Mouse (Mus musculus) retina, embryonic 14.5 days (tissue): ENCODE results near the gene Sdk2.

ENCODE experiments used
- DNase-seq: peaks from one replicate; pipeline ENCODE4 v3.0.0-alpha.2; 2015; ENCODE audit warnings: low spot score

Sdk2 gene

GRCm38 (mm10) chr11:113842879-113843278 is 224.0 kb downstream of the Sdk2 start:
- no peak for DNase-seq

- DNase-seq, result no peak
Observed at GRCm38 (mm10) chr11:113831608-113832007, 235.2 kb downstream of the Sdk2 start.

- DNase-seq, result peak; percentile 78
Observed at GRCm38 (mm10) chr11:113828081-113828554, 238.7 kb downstream of the Sdk2 start.

- DNase-seq, result no peak
Observed at GRCm38 (mm10) chr11:113820005-113820404, 246.8 kb downstream of the Sdk2 start.

GRCm38 (mm10) chr11:113819001-113819400 is 247.8 kb downstream of the Sdk2 start:
- DNase-seq, result peak; percentile 49

- no peak for DNase-seq
Observed at GRCm38 (mm10) chr11:113816971-113817548, 249.8 kb downstream of the Sdk2 start.

GRCm38 (mm10) chr11:113816439-113816838 is 250.4 kb downstream of the Sdk2 start:
- no peak for DNase-seq

- DNase-seq, result no peak
Observed at GRCm38 (mm10) chr11:113811546-113812339, 255.1 kb downstream of the Sdk2 start.

- DNase-seq, result peak; percentile 97
Observed at GRCm38 (mm10) chr11:113810638-113811545, 256.0 kb downstream of the Sdk2 start.

GRCm38 (mm10) chr11:113807086-113807485 is 259.8 kb downstream of the Sdk2 start:
- no peak for DNase-seq

GRCm38 (mm10) chr11:113806382-113807077 is 260.3 kb downstream of the Sdk2 start:
- DNase-seq, result no peak

GRCm38 (mm10) chr11:113805974-113806373 is 260.9 kb downstream of the Sdk2 start:
- DNase-seq, result no peak

GRCm38 (mm10) chr11:113803321-113803941 is 263.4 kb downstream of the Sdk2 start:
- DNase-seq, result peak; percentile 61

- no peak for DNase-seq
Observed at GRCm38 (mm10) chr11:113802456-113802855, 264.4 kb downstream of the Sdk2 start.

- no peak for DNase-seq
Observed at GRCm38 (mm10) chr11:113800026-113800425, 266.8 kb downstream of the Sdk2 start.

- peak; percentile 60 for DNase-seq
Observed at GRCm38 (mm10) chr11:113799041-113799447, 267.8 kb downstream of the Sdk2 start.

- DNase-seq, result no peak
Observed at GRCm38 (mm10) chr11:113798011-113798410, 268.8 kb downstream of the Sdk2 start.

GRCm38 (mm10) chr11:113797014-113797983 is 269.5 kb downstream of the Sdk2 start:
- DNase-seq, result peak; percentile 38

GRCm38 (mm10) chr11:113795846-113796245 is 271.0 kb downstream of the Sdk2 start:
- no peak for DNase-seq
